Mouse (Mus musculus): ENCODE results near the gene Plpp4. TPM values are rescaled to one million over a fixed set of nuclear protein-coding genes. Genes with fewer than 3 reads are reported as not detected.

The Plpp4 gene
- polyA plus RNA-seq (2012; ENCODE audit: insufficient read depth, insufficient read length, missing spikeins): not detected in 2 replicates

GRCm38 (mm10) chr7:129256621-129257373 lies at the start of gene Plpp4:
TSS of gene Plpp4 (plus strand) at chr7:129257031.
- no peak within 1 kb of the TSS for H3K4me3 ChIP-seq (ENCODE audit: insufficient read depth, low read length)
- no peak within 1 kb of the TSS for H3K27ac ChIP-seq (ENCODE audit: insufficient read depth, low read depth, low read length)
- TF ChIP-seq POLR2A (IDR thresholded peaks at IDR 0.05; ENCODE audit: borderline replicate concordance, low read depth, low read length) (no peak), CTCF (IDR thresholded peaks at IDR 0.05; ENCODE audit: low read depth, low read length) (no peak)
- no peaks in the 10 kb centered on the region for H3K4me1 ChIP-seq (ENCODE audit: control insufficient read depth, insufficient read depth, low read length)

GRCm38 (mm10) chr7:129215926-129216543 lies 40.8 kb upstream of the Plpp4 start:
- Histone ChIP-seq H3K4me1 (ENCODE audit: control insufficient read depth, insufficient read depth, low read length) (no peaks in the 10 kb centered on the region), H3K27ac (ENCODE audit: insufficient read depth, low read depth, low read length) (no peak overlapping the region), H3K4me3 (ENCODE audit: insufficient read depth, low read length) (no peak overlapping the region)
- TF ChIP-seq CTCF (IDR thresholded peaks at IDR 0.05; ENCODE audit: low read depth, low read length) (no peak), POLR2A (IDR thresholded peaks at IDR 0.05; ENCODE audit: borderline replicate concordance, low read depth, low read length) (no peak)

- Histone ChIP-seq H3K4me3 (ENCODE audit: insufficient read depth, low read length) (no peak overlapping the region), H3K4me1 (ENCODE audit: control insufficient read depth, insufficient read depth, low read length) (no peaks in the 10 kb centered on the region), H3K27ac (ENCODE audit: insufficient read depth, low read depth, low read length) (no peak overlapping the region)
- TF ChIP-seq POLR2A (IDR thresholded peaks at IDR 0.05; ENCODE audit: borderline replicate concordance, low read depth, low read length) (no peak), CTCF (IDR thresholded peaks at IDR 0.05; ENCODE audit: low read depth, low read length) (no peak)
Measured at GRCm38 (mm10) chr7:129216547-129217195, 40.2 kb upstream of the Plpp4 start.

- Histone ChIP-seq H3K4me3 (ENCODE audit: insufficient read depth, low read length) (no peak overlapping the region), H3K27ac (ENCODE audit: insufficient read depth, low read depth, low read length) (no peak overlapping the region), H3K4me1 (ENCODE audit: control insufficient read depth, insufficient read depth, low read length) (no peaks in the 10 kb centered on the region)
- TF ChIP-seq POLR2A (IDR thresholded peaks at IDR 0.05; ENCODE audit: borderline replicate concordance, low read depth, low read length) (no peak), CTCF (IDR thresholded peaks at IDR 0.05; ENCODE audit: low read depth, low read length) (no peak)
Measured at GRCm38 (mm10) chr7:129220948-129221347, 35.9 kb upstream of the Plpp4 start.

GRCm38 (mm10) chr7:129221649-129222048 lies 35.2 kb upstream of the Plpp4 start:
- TF ChIP-seq POLR2A (IDR thresholded peaks at IDR 0.05; ENCODE audit: borderline replicate concordance, low read depth, low read length) (no peak), CTCF (IDR thresholded peaks at IDR 0.05; ENCODE audit: low read depth, low read length) (no peak)
- Histone ChIP-seq H3K4me3 (ENCODE audit: insufficient read depth, low read length) (no peak overlapping the region), H3K27ac (ENCODE audit: insufficient read depth, low read depth, low read length) (no peak overlapping the region), H3K4me1 (ENCODE audit: control insufficient read depth, insufficient read depth, low read length) (no peaks in the 10 kb centered on the region)

GRCm38 (mm10) chr7:129235410-129235809 lies 21.4 kb upstream of the Plpp4 start:
- TF ChIP-seq CTCF (IDR thresholded peaks at IDR 0.05; ENCODE audit: low read depth, low read length) (peak; percentile 49), POLR2A (IDR thresholded peaks at IDR 0.05; ENCODE audit: borderline replicate concordance, low read depth, low read length) (no peak)

GRCm38 (mm10) chr7:129235995-129236394 lies 20.8 kb upstream of the Plpp4 start:
- no peaks in the 10 kb centered on the region for H3K4me1 ChIP-seq (ENCODE audit: control insufficient read depth, insufficient read depth, low read length)
- no peak overlapping the region for H3K4me3 ChIP-seq (ENCODE audit: insufficient read depth, low read length)
- H3K27ac ChIP-seq (ENCODE audit: insufficient read depth, low read depth, low read length): no peak overlapping the region
- no peak for TF ChIP-seq POLR2A (IDR thresholded peaks at IDR 0.05; ENCODE audit: borderline replicate concordance, low read depth, low read length)
- no peak for TF ChIP-seq CTCF (IDR thresholded peaks at IDR 0.05; ENCODE audit: low read depth, low read length)

More at GRCm38 (mm10) chr7:129235410-129235809, 21.4 kb upstream of the Plpp4 start:
- Histone ChIP-seq H3K4me3 (ENCODE audit: insufficient read depth, low read length) (no peak overlapping the region), H3K27ac (ENCODE audit: insufficient read depth, low read depth, low read length) (no peak overlapping the region), H3K4me1 (ENCODE audit: control insufficient read depth, insufficient read depth, low read length) (no peaks in the 10 kb centered on the region)

- no peak overlapping the region for H3K4me3 ChIP-seq (ENCODE audit: insufficient read depth, low read length)
- TF ChIP-seq POLR2A (IDR thresholded peaks at IDR 0.05; ENCODE audit: borderline replicate concordance, low read depth, low read length): no peak
- TF ChIP-seq CTCF (IDR thresholded peaks at IDR 0.05; ENCODE audit: low read depth, low read length): no peak
- no peak overlapping the region for H3K27ac ChIP-seq (ENCODE audit: insufficient read depth, low read depth, low read length)
- H3K4me1 ChIP-seq (ENCODE audit: control insufficient read depth, insufficient read depth, low read length): no peaks in the 10 kb centered on the region
Measured at GRCm38 (mm10) chr7:129250981-129251380, 5.8 kb upstream of the Plpp4 start.

- Histone ChIP-seq H3K4me1 (ENCODE audit: control insufficient read depth, insufficient read depth, low read length) (no peaks in the 10 kb centered on the region), H3K27ac (ENCODE audit: insufficient read depth, low read depth, low read length) (no peak overlapping the region), H3K4me3 (ENCODE audit: insufficient read depth, low read length) (no peak overlapping the region)
- TF ChIP-seq CTCF (IDR thresholded peaks at IDR 0.05; ENCODE audit: low read depth, low read length) (no peak), POLR2A (IDR thresholded peaks at IDR 0.05; ENCODE audit: borderline replicate concordance, low read depth, low read length) (no peak)
Measured at GRCm38 (mm10) chr7:129253406-129253805, 3.4 kb upstream of the Plpp4 start.

GRCm38 (mm10) chr7:129254126-129254525 lies 2.7 kb upstream of the Plpp4 start:
- Histone ChIP-seq H3K4me3 (ENCODE audit: insufficient read depth, low read length) (no peak overlapping the region), H3K4me1 (ENCODE audit: control insufficient read depth, insufficient read depth, low read length) (no peaks in the 10 kb centered on the region), H3K27ac (ENCODE audit: insufficient read depth, low read depth, low read length) (no peak overlapping the region)
- TF ChIP-seq POLR2A (IDR thresholded peaks at IDR 0.05; ENCODE audit: borderline replicate concordance, low read depth, low read length) (no peak), CTCF (IDR thresholded peaks at IDR 0.05; ENCODE audit: low read depth, low read length) (no peak)
